Mouse (Mus musculus) embryonic facial prominence, embryonic 11.5 days (tissue): ENCODE measurements around the gene Irgq. TPM values are rescaled to one million over a fixed set of nuclear protein-coding genes. Genes with fewer than 3 reads are reported as not detected.

ENCODE experiments used
- ATAC-seq: fragments of 200-750 bp; cut with Nextera tagmentation; replicated peaks from 2 replicates; pipeline ENCODE4 v1.8.0; 2017; ENCODE audit warnings: low read depth; ENCODE audit not compliant: insufficient number of reproducible peaks, low FRiP score, low TSS enrichment
- DNase-seq: peaks from one replicate; pipeline ENCODE4 v3.0.0-alpha.2; 2015; ENCODE audit warnings: low spot score
- H3K27ac ChIP-seq: fragments of 300-500 bp; sonication (generic); replicated peaks from 2 replicates; pipeline ENCODE4 v1.5.1; 2014; ENCODE audit warnings: mild to moderate bottlenecking, low read depth, low read length, control low read depth
- H3K27me3 ChIP-seq: fragments of 300-500 bp; sonication (generic); 2 replicates; pipeline ENCODE4 v1.6.1; 2014; ENCODE audit warnings: mild to moderate bottlenecking, low read length, moderate library complexity, mixed read lengths; ENCODE audit not compliant: control insufficient read depth, insufficient read depth
- H3K36me3 ChIP-seq: fragments of 300-500 bp; sonication (generic); replicated peaks from 2 replicates; pipeline ENCODE4 v1.6.1; 2014; ENCODE audit warnings: low read depth, mild to moderate bottlenecking, low read length, moderate library complexity, mixed read lengths; ENCODE audit not compliant: control insufficient read depth, insufficient read depth
- H3K4me1 ChIP-seq: fragments of 300-500 bp; sonication (generic); 2 replicates; pipeline ENCODE4 v1.6.1; 2014; ENCODE audit warnings: low read length, mixed read lengths; ENCODE audit not compliant: control insufficient read depth, insufficient read depth
- H3K4me2 ChIP-seq: fragments of 300-500 bp; sonication (generic); 2 replicates; pipeline ENCODE4 v1.6.1; 2014; ENCODE audit warnings: low read depth, mild to moderate bottlenecking, control low read depth, low read length, moderate library complexity
- H3K4me3 ChIP-seq: fragments of 300-500 bp; sonication (generic); 2 replicates; pipeline ENCODE4 v1.5.1; 2014; ENCODE audit warnings: low read depth, low read length, control low read depth
- H3K9ac ChIP-seq: fragments of 300-500 bp; sonication (generic); replicated peaks from 2 replicates; pipeline ENCODE4 v1.6.1; 2014; ENCODE audit warnings: mild to moderate bottlenecking, control low read depth, low read length
- H3K9me3 ChIP-seq: fragments of 300-500 bp; sonication (generic); replicated peaks from 2 replicates; pipeline ENCODE4 v1.6.1; 2016; ENCODE audit warnings: mild to moderate bottlenecking, low read length, inconsistent platforms, mixed read lengths; ENCODE audit not compliant: control insufficient read depth
- WGBS: fragments of 180-500 bp; shearing (Covaris S2); extraction: QIAGEN DNeasy Blood & Tissue Kit; methylation state at CpG from one replicate; pipeline ENCODE4 v1.1.7; 2014; 5-methylcytosine and 5-hydroxymethylcytosine counted together
- polyA plus RNA-seq: library from polyadenylated mRNA; unstranded; fragments of >200 nt; fragmentation: Nextera tagmentation; extraction: Ambion mirVana; gene quantifications from 2 replicates; pipeline ENCODE4 v1.2.1, GENCODE M21; 2014

Gene Irgq
- polyA plus RNA-seq, 1 experiment from 2014 or later = 8.0 TPM

- 49% methylated on average over 5 of the region's 5 CpGs for WGBS
Measured at GRCm38 (mm10) chr7:24572455-24572854, 42.0 kb downstream of the Irgq start.

GRCm38 (mm10) chr7:24574224-24574796 lies 43.8 kb downstream of the Irgq start:
- Histone ChIP-seq H3K4me3 (no peak overlapping the region), H3K27ac (no peak overlapping the region), H3K4me1 (no peaks in the 10 kb centered on the region), H3K9ac (no peak overlapping the region), H3K27me3 (no peaks in the 10 kb centered on the region), H3K4me2 (no peak overlapping the region), H3K9me3 (no peaks in the 10 kb centered on the region), H3K36me3 (peaks cover 7% of the 10 kb centered on the region)
- ATAC-seq (no peak), DNase-seq (no peak)
- 49% methylated on average over 12 of the region's 12 CpGs for WGBS

More at GRCm38 (mm10) chr7:24572455-24572854, 42.0 kb downstream of the Irgq start:
- no peak overlapping the region for H3K4me3 ChIP-seq
- no peaks in the 10 kb centered on the region for H3K27me3 ChIP-seq
- DNase-seq (peak; percentile 48), ATAC-seq (0 out of 2 replicates have a peak, but pooled peaks have one; percentile 17)
- H3K4me1 ChIP-seq = no peaks in the 10 kb centered on the region
- H3K36me3 ChIP-seq = peaks cover 15% of the 10 kb centered on the region
- no peak overlapping the region for H3K27ac ChIP-seq
- H3K9me3 ChIP-seq = no peaks in the 10 kb centered on the region
- no peak overlapping the region for H3K4me2 ChIP-seq
- no peak overlapping the region for H3K9ac ChIP-seq

- no peak overlapping the region for H3K4me2 ChIP-seq
- no peak for DNase-seq
- no peak for ATAC-seq
- H3K27me3 ChIP-seq = no peaks in the 10 kb centered on the region
- WGBS = 94% methylated on average over 10 of the region's 10 CpGs
- H3K4me1 ChIP-seq = no peaks in the 10 kb centered on the region
- no peak overlapping the region for H3K27ac ChIP-seq
- H3K4me3 ChIP-seq = no peak overlapping the region
- no peaks in the 10 kb centered on the region for H3K9me3 ChIP-seq
- no peak overlapping the region for H3K9ac ChIP-seq
- no peaks in the 10 kb centered on the region; the same call in 1 of the 2 replicates for H3K36me3 ChIP-seq
Measured at GRCm38 (mm10) chr7:24577811-24578210, 47.3 kb downstream of the Irgq start.

GRCm38 (mm10) chr7:24584876-24585275 lies 54.4 kb downstream of the Irgq start:
- Histone ChIP-seq H3K4me3 (no peak overlapping the region), H3K36me3 (no peaks in the 10 kb centered on the region), H3K4me1 (no peaks in the 10 kb centered on the region), H3K9me3 (no peaks in the 10 kb centered on the region), H3K27me3 (peaks cover 25% of the 10 kb centered on the region), H3K27ac (no peak overlapping the region), H3K9ac (no peak overlapping the region), H3K4me2 (no peak overlapping the region)
- ATAC-seq (0 out of 2 replicates have a peak, but pooled peaks have one; percentile 31), DNase-seq (no peak)
- 90% methylated on average over 6 of the region's 6 CpGs for WGBS

GRCm38 (mm10) chr7:24585995-24586394 lies 55.5 kb downstream of the Irgq start:
- 30% methylated on average over 15 of the region's 16 CpGs for WGBS
- no peak overlapping the region for H3K27ac ChIP-seq
- no peak overlapping the region for H3K4me3 ChIP-seq
- 0 out of 2 replicates have a peak overlapping the region, but pooled peaks have one; percentile 13 for H3K4me2 ChIP-seq
- peaks cover 25% of the 10 kb centered on the region for H3K27me3 ChIP-seq
- no peak; the same call in 1 of the 2 replicates for ATAC-seq
- no peaks in the 10 kb centered on the region for H3K4me1 ChIP-seq
- no peak overlapping the region for H3K9ac ChIP-seq
- H3K9me3 ChIP-seq = no peaks in the 10 kb centered on the region
- no peak for DNase-seq
- no peaks in the 10 kb centered on the region for H3K36me3 ChIP-seq

- Histone ChIP-seq H3K9ac (peak overlapping the region; percentile 70), H3K9me3 (no peaks in the 10 kb centered on the region), H3K4me3 (peak overlapping the region; percentile 49), H3K27ac (no peak overlapping the region), H3K4me2 (peak overlapping the region; percentile 79), H3K36me3 (no peaks in the 10 kb centered on the region), H3K27me3 (peaks cover 25% of the 10 kb centered on the region), H3K4me1 (no peaks in the 10 kb centered on the region)
- ATAC-seq (peak; percentile 56), DNase-seq (peak; percentile 25)
- 9% methylated on average over 8 of the region's 8 CpGs for WGBS
Measured at GRCm38 (mm10) chr7:24586828-24587227, 56.3 kb downstream of the Irgq start.

- 6% methylated on average over 30 of the region's 30 CpGs for WGBS
- Histone ChIP-seq H3K36me3 (no peaks in the 10 kb centered on the region), H3K4me3 (peak within 1 kb of the TSS; percentile 49), H3K4me2 (peak within 1 kb of the TSS; percentile 79), H3K4me1 (no peaks in the 10 kb centered on the region), H3K27me3 (peaks cover 25% of the 10 kb centered on the region), H3K27ac (no peak within 1 kb of the TSS), H3K9me3 (no peaks in the 10 kb centered on the region), H3K9ac (peak within 1 kb of the TSS; percentile 70)
- DNase-seq (peak; percentile 78), ATAC-seq (peak; percentile 53)
Measured at GRCm38 (mm10) chr7:24587330-24588105, 57.0 kb downstream of the Irgq start, which contains the start of the genes Ethe1 and Zfp575. Gene Ethe1 (plus strand): TSS chr7:24587543. Gene Zfp575 (minus strand): TSS chr7:24587641.
